9 mouse cellular contexts compared by ENCODE assay signal in genomic region chr17:32362686-32363085, GRCm38 (mm10). TPM values are rescaled to one million over a fixed set of nuclear protein-coding genes. Genes with fewer than 3 reads are reported as not detected.
A peak's percentile ranks its signal among the peaks of the same experiment; 100 is the strongest.
DNase-seq lines count a peak whose midpoint lies in the region; ATAC-seq and TF ChIP-seq lines count a peak whose summit lies in the region.
"Had no signal": no experiment of that assay in that cellular context is flagged by ENCODE, and none has a peak within 500 bp of the region (broad histone marks: within the 10 kb centered on the region; RNA-seq: fewer than 3 reads in every experiment).

No protein-coding gene starts in this region.

- H3K4me3 ChIP-seq in gastrocnemius, adult 2 months = peak overlapping the region; percentile 89
- peak overlapping the region; percentile 89; the same call in 1 of the 2 replicates for H3K4me3 ChIP-seq in G1E (ENCODE audit: low read depth, low read length)
- peak overlapping the region; percentile 90 for H3K4me3 ChIP-seq in hindbrain, embryonic 11.5 days (ENCODE audit: low read depth, low read length)
- H3K4me3 ChIP-seq in liver, embryonic 16.5 days (ENCODE audit: low read depth, low read length) = peak overlapping the region; percentile 88; the same call in 1 of the 2 replicates

- WGBS in hindbrain, embryonic 11.5 days = 85% methylated on average over 4 of the region's 4 CpGs
- 65% methylated on average over 4 of the region's 4 CpGs for WGBS in liver, embryonic 16.5 days (ENCODE audit: insufficient replicate concordance)

- intact Hi-C loops in gastrocnemius, adult 2 months (cut with DNase I) = loop anchor here (2.0 kb wide), 1 partner anchor 26 kb away; the partner anchor contains the start of gene Wiz
- intact Hi-C loops in gastrocnemius, postnatal 14 days (cut with DNase I; ENCODE audit: low total_unique reads) = no loop called here

- H3K9me3 ChIP-seq in G1E (replicated peaks) = no peaks in the 10 kb centered on the region
- no peaks in the 10 kb centered on the region for H3K9me3 ChIP-seq in hindbrain, embryonic 11.5 days (ENCODE audit: control insufficient read depth, low read length)
- H3K9me3 ChIP-seq in liver, embryonic 16.5 days (replicated peaks; ENCODE audit: control insufficient read depth, low read length) = no peaks in the 10 kb centered on the region

- no peak for ATAC-seq in G1E (ENCODE audit: extremely low read depth, insufficient number of reproducible peaks, low FRiP score, poor library complexity, severe bottlenecking)
- ATAC-seq in hindbrain, embryonic 11.5 days (ENCODE audit: low FRiP score) = no peak
- no peak for ATAC-seq in liver, embryonic 16.5 days (ENCODE audit: low read depth)

- DNase-seq in gastrocnemius, adult 2 months = no peak
- no peak for DNase-seq in gastrocnemius, postnatal 14 days
- DNase-seq in G1E (ENCODE audit: low spot score) = no peak
- DNase-seq in hindbrain, embryonic 11.5 days (ENCODE audit: low spot score) = no peak
- DNase-seq in natural killer cell, adult 2 months (ENCODE audit: low spot score in 2 of 2) = no peak
- DNase-seq in left cerebral cortex, adult 9 months (ENCODE audit: low spot score in 2 of 2) = no peak
- no peak for DNase-seq in adrenal gland, postnatal 4 days (ENCODE audit: low spot score in 2 of 2)

- TF ChIP-seq CTCF in gastrocnemius, adult 2 months (IDR thresholded peaks at IDR 0.05) = no peak
- no peak for TF ChIP-seq CTCF in G1E (IDR thresholded peaks at IDR 0.05; ENCODE audit: low read depth, low read length)

- peak overlapping the region; percentile 54 for H3K4me2 ChIP-seq in hindbrain, embryonic 11.5 days (replicated peaks; ENCODE audit: low read depth, low read length)
- H3K4me2 ChIP-seq in liver, embryonic 16.5 days (ENCODE audit: low read depth, low read length) = peak overlapping the region; percentile 68

- H3K36me3 ChIP-seq in G1E (replicated peaks) = peaks cover 55% of the 10 kb centered on the region
- peaks cover 20% of the 10 kb centered on the region for H3K36me3 ChIP-seq in hindbrain, embryonic 11.5 days (ENCODE audit: control insufficient read depth, insufficient read depth, low read length)
- H3K36me3 ChIP-seq in liver, embryonic 16.5 days (ENCODE audit: control insufficient read depth, insufficient read depth) = peaks cover 29% of the 10 kb centered on the region

- H3K9ac ChIP-seq in hindbrain, embryonic 11.5 days (ENCODE audit: low read depth, low read length) = peak overlapping the region; percentile 99; the same call in 1 of the 2 replicates
- H3K9ac ChIP-seq in liver, embryonic 16.5 days (ENCODE audit: low read depth, low read length) = no peak overlapping the region

- H3K27ac ChIP-seq in gastrocnemius, adult 2 months = no peak overlapping the region
- H3K27ac ChIP-seq in hindbrain, embryonic 11.5 days (ENCODE audit: low read depth, low read length) = no peak overlapping the region
- H3K27ac ChIP-seq in liver, embryonic 16.5 days (ENCODE audit: low read length) = no peak overlapping the region
- H3K27ac ChIP-seq: layer of hippocampus, adult 2 months had no signal

- H3K4me1 ChIP-seq in G1E (ENCODE audit: insufficient read depth, low read depth, low read length) = peaks cover 49% of the 10 kb centered on the region
- peaks cover 6% of the 10 kb centered on the region for H3K4me1 ChIP-seq in hindbrain, embryonic 11.5 days (replicated peaks; ENCODE audit: control insufficient read depth, insufficient read depth, low read length)
- peaks cover 33% of the 10 kb centered on the region for H3K4me1 ChIP-seq in liver, embryonic 16.5 days (ENCODE audit: control insufficient read depth, low read depth, low read length)

- H3K27me3 ChIP-seq in G1E (ENCODE audit: insufficient read depth, low read length) = no peaks in the 10 kb centered on the region
- H3K27me3 ChIP-seq in hindbrain, embryonic 11.5 days (ENCODE audit: control insufficient read depth, insufficient read depth, low read length) = no peaks in the 10 kb centered on the region
- H3K27me3 ChIP-seq in liver, embryonic 16.5 days (ENCODE audit: control insufficient read depth, insufficient read depth, low read depth, low read length) = no peaks in the 10 kb centered on the region

RNA-seq across cellular contexts. Expression of gene Akap8l, which starts 12.3 kb away (rescaled TPM):
- total RNA-seq in gastrocnemius, adult 2 months (2021) = 10 to 100 TPM; 34.5 to 43.4 TPM
- total RNA-seq in gastrocnemius, postnatal 14 days (2021) = 10 to 100 TPM; 20.8 to 28.0 TPM
- total RNA-seq in G1E (2014; fragmentation: Nextera tagmentation) (57.8 and 68.8 TPM in 2 replicates), G1E (2017) (44.4 and 57.6 TPM in 2 replicates)
- 80.3 and 101 TPM in 2 replicates for polyA plus RNA-seq in G1E (2012)
- polyA plus RNA-seq in hindbrain, embryonic 11.5 days (2014; fragmentation: Nextera tagmentation; extraction: Ambion mirVana) = 69.3 and 80.1 TPM in 2 replicates
- polyA plus RNA-seq in liver, embryonic 16.5 days (2015; fragmentation: Nextera tagmentation; extraction: Ambion mirVana) = 37.9 and 42.2 TPM in 2 replicates
- 100 to 1,000 TPM; 157 to 160 TPM for total RNA-seq in adrenal gland, postnatal 4 days (2021)

RNA-seq across cellular contexts. Expression of gene Wiz, which starts 26.6 kb away (rescaled TPM):
- 10 to 100 TPM; 13.0 to 13.7 TPM for total RNA-seq in gastrocnemius, adult 2 months (2021)
- 10 to 100 TPM; 14.3 to 15.3 TPM for total RNA-seq in gastrocnemius, postnatal 14 days (2021)
- 66.2 and 66.7 TPM in 2 replicates for total RNA-seq in G1E (2014; fragmentation: Nextera tagmentation)
- 2.3 and 2.7 TPM in 2 replicates for total RNA-seq in G1E (2017)
- 87.8 and 88.7 TPM in 2 replicates for polyA plus RNA-seq in G1E (2012)
- polyA plus RNA-seq in hindbrain, embryonic 11.5 days (2014; fragmentation: Nextera tagmentation; extraction: Ambion mirVana) = 27.8 and 33.0 TPM in 2 replicates
- 4.8 and 5.8 TPM in 2 replicates for polyA plus RNA-seq in liver, embryonic 16.5 days (2015; fragmentation: Nextera tagmentation; extraction: Ambion mirVana)
- 10 to 100 TPM; 66.5 to 71.9 TPM for total RNA-seq in adrenal gland, postnatal 4 days (2021)

RNA-seq across cellular contexts. Expression of gene Rasal3, which starts 40.7 kb away (rescaled TPM):
- total RNA-seq in gastrocnemius, adult 2 months (2021) = under 1 TPM; 0.06 to 0.31 TPM
- under 1 TPM in 1 of 2 experiments, not detected in 1; 0.14 TPM for total RNA-seq in gastrocnemius, postnatal 14 days (2021)
- total RNA-seq in G1E (2014; fragmentation: Nextera tagmentation) (1.5 and 2.9 TPM in 2 replicates), G1E (2017) (6.5 and 6.8 TPM in 2 replicates)
- 0.86 and 1.1 TPM in 2 replicates for polyA plus RNA-seq in G1E (2012)
- polyA plus RNA-seq in hindbrain, embryonic 11.5 days (2014; fragmentation: Nextera tagmentation; extraction: Ambion mirVana) = 0.48 and 0.89 TPM in 2 replicates
- polyA plus RNA-seq in liver, embryonic 16.5 days (2015; fragmentation: Nextera tagmentation; extraction: Ambion mirVana) = 2.6 and 2.9 TPM in 2 replicates
- total RNA-seq in adrenal gland, postnatal 4 days (2021) = 1 to 10 TPM in 1 of 2 experiments, under 1 TPM in 1; 0.96 to 1.5 TPM

RNA-seq across cellular contexts. Expression of gene Akap8, which starts 41.6 kb away (rescaled TPM):
- total RNA-seq in gastrocnemius, adult 2 months (2021) = 10 to 100 TPM; 33.2 to 40.2 TPM
- 10 to 100 TPM; 29.3 to 30.5 TPM for total RNA-seq in gastrocnemius, postnatal 14 days (2021)
- 67.3 and 80.8 TPM in 2 replicates for total RNA-seq in G1E (2014; fragmentation: Nextera tagmentation)
- 119 and 132 TPM in 2 replicates for total RNA-seq in G1E (2017)
- polyA plus RNA-seq in G1E (2012) = 251 and 272 TPM in 2 replicates
- polyA plus RNA-seq in hindbrain, embryonic 11.5 days (2014; fragmentation: Nextera tagmentation; extraction: Ambion mirVana) = 54.4 and 66.2 TPM in 2 replicates
- polyA plus RNA-seq in liver, embryonic 16.5 days (2015; fragmentation: Nextera tagmentation; extraction: Ambion mirVana) = 29.7 and 31.2 TPM in 2 replicates
- 100 to 1,000 TPM; 129 to 130 TPM for total RNA-seq in adrenal gland, postnatal 4 days (2021)
